Mouse (Mus musculus): ENCODE results near the gene Wbp11.

DNA sequence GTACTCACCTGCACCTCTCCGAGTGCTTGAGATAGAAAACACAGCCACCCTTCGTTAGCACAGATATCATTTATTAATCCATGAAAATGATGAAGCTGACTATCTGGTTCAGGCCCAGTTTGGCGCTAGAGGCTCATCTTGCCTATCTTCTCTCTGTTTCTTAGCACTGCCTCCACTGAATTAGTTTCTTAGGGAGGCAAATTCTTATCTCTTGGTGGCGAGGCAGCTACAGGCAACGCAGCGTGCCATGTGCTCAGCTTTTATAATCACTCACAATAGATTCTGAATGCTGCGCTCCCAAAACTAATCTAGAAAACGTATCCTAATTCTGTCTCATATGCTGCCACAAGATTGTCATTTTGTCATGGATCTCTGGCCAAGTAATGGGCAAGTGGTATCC is 20.4 kb upstream of the Wbp11 start:
- TF ChIP-seq CTCF (IDR thresholded peaks at IDR 0.05; ENCODE audit: control insufficient read depth, insufficient read depth, insufficient read length) (no peak), MYOD1 (IDR thresholded peaks at IDR 0.05; ENCODE audit: control insufficient read depth, insufficient read length, low read depth) (no peak), USF1 (IDR thresholded peaks at IDR 0.05; ENCODE audit: low read depth) (no peak)
